Mouse (Mus musculus) myocyte (in vitro differentiated cells): Measurements from ENCODE around the gene Smim23. TPM values are rescaled to one million over a fixed set of nuclear protein-coding genes. Genes with fewer than 3 reads are reported as not detected.

Experiments used
- H3K27me3 ChIP-seq: one replicate; pipeline ENCODE4 v1.6.1; 2011; ENCODE audit not compliant: control insufficient read depth, insufficient read depth, insufficient read length
- H3K36me3 ChIP-seq: one replicate; pipeline ENCODE4 v1.6.1; 2011; ENCODE audit not compliant: control insufficient read depth, insufficient read depth
- H3K4me2 ChIP-seq: one replicate; pipeline ENCODE4 v1.6.1; 2011; ENCODE audit warnings: low read depth, control low read depth
- H3K4me3 ChIP-seq: one replicate; pipeline ENCODE4 v1.5.1; 2011; ENCODE audit warnings: mild to moderate bottlenecking, control low read depth, moderate library complexity
- H3K79me2 ChIP-seq: one replicate; pipeline ENCODE4 v1.6.1; 2011; ENCODE audit not compliant: control insufficient read depth, insufficient read depth
- H3ac ChIP-seq: one replicate; pipeline ENCODE4 v1.6.1; 2011; ENCODE audit not compliant: control insufficient read depth, insufficient read length
- CEBPB ChIP-seq: IDR thresholded peaks from 2 replicates; pipeline ENCODE4 v1.6.1; 2011; ENCODE audit warnings: mild to moderate bottlenecking, moderate library complexity; ENCODE audit not compliant: poor library complexity, insufficient read depth, severe bottlenecking
- E2F4 ChIP-seq: IDR thresholded peaks from one replicate; pipeline ENCODE4 v1.6.1; 2011; ENCODE audit warnings: mild to moderate bottlenecking, control low read depth, moderate library complexity; ENCODE audit not compliant: insufficient read depth
- MAX ChIP-seq: IDR thresholded peaks from one replicate; pipeline ENCODE4 v1.6.1; 2011; ENCODE audit warnings: low read depth, mild to moderate bottlenecking, control low read depth
- MYOD1 ChIP-seq, 3 experiments: IDR thresholded peaks; one replicate each; pipeline ENCODE4 v1.6.1; 2011; ENCODE audit warnings: control low read depth in 2 of 3, low read depth in 2 of 3, mild to moderate bottlenecking in 2 of 3, moderate library complexity in 1 of 3; ENCODE audit not compliant: insufficient read length in 2 of 3, control insufficient read depth in 1 of 3
- MYOG ChIP-seq, 3 experiments: IDR thresholded peaks; one replicate each; pipeline ENCODE4 v1.6.1; 2011; ENCODE audit warnings: control low read depth in 2 of 3, low read depth in 2 of 3, mild to moderate bottlenecking in 2 of 3; ENCODE audit not compliant: insufficient read length in 2 of 3, control insufficient read depth in 1 of 3, insufficient read depth in 1 of 3
- POLR2A ChIP-seq: IDR thresholded peaks from one replicate; pipeline ENCODE4 v1.6.1; 2011; ENCODE audit warnings: low read depth, mild to moderate bottlenecking, control low read depth, moderate library complexity; ENCODE audit not compliant: insufficient read length
- POLR2AphosphoS2 ChIP-seq: IDR thresholded peaks from one replicate; pipeline ENCODE4 v1.6.1; 2011; ENCODE audit warnings: low read depth, control low read depth; ENCODE audit not compliant: insufficient read length
- REST ChIP-seq: IDR thresholded peaks from one replicate; pipeline ENCODE4 v1.6.1; 2011; ENCODE audit warnings: mild to moderate bottlenecking, control low read depth, moderate library complexity; ENCODE audit not compliant: insufficient read depth, insufficient read length
- SRF ChIP-seq: IDR thresholded peaks from one replicate; pipeline ENCODE4 v1.6.1; 2011; ENCODE audit warnings: low read depth; ENCODE audit not compliant: control insufficient read depth, insufficient read length
- TCF12 ChIP-seq: IDR thresholded peaks from one replicate; pipeline ENCODE4 v1.6.1; 2011; ENCODE audit warnings: mild to moderate bottlenecking, control low read depth; ENCODE audit not compliant: poor library complexity, insufficient read depth, severe bottlenecking
- TCF3 ChIP-seq: IDR thresholded peaks from one replicate; pipeline ENCODE4 v1.6.1; 2011; ENCODE audit warnings: low read depth, control low read depth; ENCODE audit not compliant: insufficient read length
- USF1 ChIP-seq: IDR thresholded peaks from one replicate; pipeline ENCODE4 v1.6.1; 2011; ENCODE audit warnings: low read depth, mild to moderate bottlenecking, control low read depth, moderate library complexity
- polyA plus RNA-seq: library from polyadenylated mRNA; unstranded; fragments of >200 nt; fragmentation: generic; extraction: Trizol; gene quantifications from one replicate; pipeline ENCODE4 v1.2.1, GENCODE M21; 2012; ENCODE audit warnings: missing spikeins

The Smim23 gene
- polyA plus RNA-seq, 1 experiment, result not detected

DNA sequence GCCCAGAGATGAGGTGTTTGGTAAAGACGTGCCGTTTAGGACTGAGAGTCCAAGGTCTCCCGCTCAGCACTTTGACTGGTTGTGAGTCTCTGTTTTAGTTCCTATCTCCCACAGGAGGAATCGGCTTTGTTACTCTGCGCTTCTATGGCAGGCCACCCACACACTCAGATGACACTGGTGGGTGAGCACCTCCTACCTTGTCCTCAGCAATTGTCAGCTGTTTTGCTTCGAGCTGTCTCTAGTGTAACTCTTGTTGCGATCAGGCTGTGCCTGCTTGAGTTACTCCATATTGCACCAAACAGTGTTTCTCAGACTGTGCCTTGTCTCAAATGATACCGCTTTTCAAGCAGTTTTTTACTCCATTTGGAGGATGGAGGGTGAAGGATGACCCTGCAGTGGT, 10.1 kb downstream of the Smim23 start:
- Histone ChIP-seq H3K27me3 (no peaks in the 10 kb centered on the region), H3ac (no peak overlapping the region), H3K36me3 (no peaks in the 10 kb centered on the region), H3K4me2 (no peak overlapping the region), H3K4me3 (no peak overlapping the region), H3K79me2 (no peaks in the 10 kb centered on the region)
- TF ChIP-seq E2F4, result no peak
- no peak for TF ChIP-seq POLR2AphosphoS2
- no peak for TF ChIP-seq MAX
- no peak for TF ChIP-seq MYOD1 (IDR thresholded peaks at IDR 0.05; ENCODE audit: control insufficient read depth in 1 of 3, insufficient read length in 2 of 3, low read depth in 2 of 3)
- TF ChIP-seq USF1, result no peak
- no peak for TF ChIP-seq SRF
- no peak for TF ChIP-seq TCF12
- TF ChIP-seq CEBPB, result no peak
- TF ChIP-seq MYOG (IDR thresholded peaks at IDR 0.05; ENCODE audit: control insufficient read depth in 1 of 3, insufficient read depth in 1 of 3, insufficient read length in 2 of 3, low read depth in 2 of 3), result no peak
- no peak for TF ChIP-seq TCF3
- TF ChIP-seq POLR2A, result no peak
- no peak for TF ChIP-seq REST

DNA sequence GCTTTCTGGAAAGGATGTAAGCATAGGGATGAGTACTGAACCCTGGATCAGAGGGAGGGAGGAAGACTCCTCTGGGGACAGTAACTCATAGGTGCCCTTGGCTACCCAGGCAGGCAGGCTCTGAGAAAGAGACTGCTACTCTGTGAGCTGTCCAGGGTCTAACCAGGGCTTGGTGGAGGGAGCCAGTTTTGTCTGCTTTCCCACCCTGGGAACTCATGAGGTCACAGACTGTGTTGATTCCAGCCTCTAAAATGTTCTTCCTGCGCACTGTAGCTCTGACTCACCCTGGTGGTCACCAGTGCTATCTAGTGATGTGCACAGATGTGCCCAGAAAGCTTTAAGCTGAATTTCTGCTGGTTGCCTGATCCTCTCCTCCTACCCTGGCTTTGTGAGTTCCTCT, 15.3 kb downstream of the Smim23 start:
- Histone ChIP-seq H3ac (no peak overlapping the region), H3K4me2 (no peak overlapping the region), H3K27me3 (no peaks in the 10 kb centered on the region), H3K79me2 (no peaks in the 10 kb centered on the region), H3K4me3 (no peak overlapping the region), H3K36me3 (no peaks in the 10 kb centered on the region)
- TF ChIP-seq TCF12, result no peak
- TF ChIP-seq USF1, result no peak
- TF ChIP-seq E2F4, result no peak
- TF ChIP-seq MYOG (IDR thresholded peaks at IDR 0.05; ENCODE audit: control insufficient read depth in 1 of 3, insufficient read depth in 1 of 3, insufficient read length in 2 of 3, low read depth in 2 of 3), result no peak
- no peak for TF ChIP-seq MYOD1 (IDR thresholded peaks at IDR 0.05; ENCODE audit: control insufficient read depth in 1 of 3, insufficient read length in 2 of 3, low read depth in 2 of 3)
- TF ChIP-seq POLR2A, result no peak
- TF ChIP-seq POLR2AphosphoS2, result no peak
- TF ChIP-seq TCF3, result no peak
- no peak for TF ChIP-seq CEBPB
- no peak for TF ChIP-seq SRF
- no peak for TF ChIP-seq MAX
- TF ChIP-seq REST, result no peak

GRCm38 (mm10) chr11:32805958-32806357, 18.4 kb downstream of the Smim23 start:
- Histone ChIP-seq H3ac (no peak overlapping the region), H3K4me2 (no peak overlapping the region), H3K27me3 (peaks cover 9% of the 10 kb centered on the region), H3K79me2 (no peaks in the 10 kb centered on the region), H3K36me3 (no peaks in the 10 kb centered on the region), H3K4me3 (no peak overlapping the region)
- TF ChIP-seq USF1 (no peak), SRF (no peak), TCF3 (no peak), TCF12 (no peak), CEBPB (no peak), MYOG (IDR thresholded peaks at IDR 0.05; ENCODE audit: control insufficient read depth in 1 of 3, insufficient read depth in 1 of 3, insufficient read length in 2 of 3, low read depth in 2 of 3) (no peak), POLR2A (no peak), E2F4 (no peak), REST (no peak), MYOD1 (IDR thresholded peaks at IDR 0.05; ENCODE audit: control insufficient read depth in 1 of 3, insufficient read length in 2 of 3, low read depth in 2 of 3) (no peak), POLR2AphosphoS2 (no peak), MAX (no peak)

DNA sequence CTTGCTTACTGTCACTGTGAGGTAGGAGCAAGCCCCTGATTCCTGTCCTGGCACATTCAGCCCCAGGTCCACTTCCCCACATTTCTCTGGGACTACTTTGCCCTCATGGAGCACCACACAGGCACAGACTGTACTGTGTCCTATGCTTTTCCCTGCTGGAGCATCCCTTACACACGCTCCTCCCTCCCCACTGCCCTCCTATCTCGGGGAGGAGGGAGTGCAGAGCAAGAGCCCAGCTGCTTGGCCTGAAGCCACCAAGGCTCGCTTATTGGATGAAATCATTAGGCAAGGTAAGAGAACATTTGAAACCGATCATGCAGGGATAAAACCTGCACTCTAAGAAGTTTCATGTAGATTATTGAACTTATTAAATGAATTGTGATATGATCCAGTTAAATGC, 20.7 kb downstream of the Smim23 start:
- no peak overlapping the region for H3ac ChIP-seq
- H3K36me3 ChIP-seq, result no peaks in the 10 kb centered on the region
- TF ChIP-seq POLR2AphosphoS2 (no peak), POLR2A (no peak), TCF3 (no peak), MYOD1 (IDR thresholded peaks at IDR 0.05; ENCODE audit: control insufficient read depth in 1 of 3, insufficient read length in 2 of 3, low read depth in 2 of 3) (no peak), TCF12 (no peak), CEBPB (no peak), MAX (no peak), REST (no peak), SRF (no peak), MYOG (IDR thresholded peaks at IDR 0.05; ENCODE audit: control insufficient read depth in 1 of 3, insufficient read depth in 1 of 3, insufficient read length in 2 of 3, low read depth in 2 of 3) (no peak), USF1 (no peak), E2F4 (no peak)
- H3K79me2 ChIP-seq, result no peaks in the 10 kb centered on the region
- no peak overlapping the region for H3K4me3 ChIP-seq
- no peak overlapping the region for H3K4me2 ChIP-seq
- H3K27me3 ChIP-seq, result peaks cover 12% of the 10 kb centered on the region

DNA sequence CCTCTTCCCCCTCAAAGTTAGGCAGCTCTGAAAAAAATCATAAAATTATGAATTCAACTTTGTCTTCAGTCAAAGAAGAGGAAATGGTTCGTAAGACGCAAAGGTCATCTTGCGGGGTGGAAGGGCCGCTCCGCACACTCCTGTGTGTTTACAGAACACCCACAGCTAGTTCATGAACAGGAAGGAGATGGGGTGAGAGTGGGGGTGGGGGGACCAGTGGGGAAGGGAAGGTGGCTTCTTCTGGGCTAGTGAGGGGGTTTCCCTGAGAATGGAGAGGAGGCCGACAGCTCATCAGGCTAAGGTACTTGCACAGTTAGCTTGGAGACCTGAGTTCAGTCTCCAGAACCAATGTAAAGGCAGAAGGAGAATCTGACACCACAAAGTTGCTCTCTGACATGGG, 22.7 kb downstream of the Smim23 start:
- Histone ChIP-seq H3K79me2 (no peaks in the 10 kb centered on the region), H3K4me2 (no peak overlapping the region), H3K27me3 (peaks cover 14% of the 10 kb centered on the region), H3K36me3 (no peaks in the 10 kb centered on the region), H3K4me3 (no peak overlapping the region), H3ac (no peak overlapping the region)
- TF ChIP-seq MYOG (IDR thresholded peaks at IDR 0.05; ENCODE audit: control insufficient read depth in 1 of 3, insufficient read depth in 1 of 3, insufficient read length in 2 of 3, low read depth in 2 of 3) (no peak), SRF (no peak), POLR2A (no peak), USF1 (no peak), E2F4 (no peak), CEBPB (no peak), MYOD1 (IDR thresholded peaks at IDR 0.05; ENCODE audit: control insufficient read depth in 1 of 3, insufficient read length in 2 of 3, low read depth in 2 of 3) (no peak), MAX (no peak), TCF12 (no peak), POLR2AphosphoS2 (no peak), REST (no peak), TCF3 (no peak)
